Mouse (Mus musculus) lung, postnatal 4 days (tissue): Measurements from ENCODE around the gene Ilf2.

ENCODE experiments used
- DNase-seq, 2 experiments: peaks; one replicate each; pipeline ENCODE4 v3.0.0; 2021

Gene Ilf2

GRCm38 (mm10) chr3:90475831-90476611 lies at the start of gene Ilf2:
Gene Ilf2, plus strand, starts transcription at chr3:90476126.
- DNase-seq = peak; percentile 97 to 98

- no peak for DNase-seq
These were observed 48.4 kb upstream of the Ilf2 start for GRCm38 (mm10) chr3:90427574-90427973.

GRCm38 (mm10) chr3:90428186-90428585 lies 47.7 kb upstream of the Ilf2 start:
- DNase-seq = peak in 1 of 2 experiments; percentile 30

GRCm38 (mm10) chr3:90429576-90429975 lies 46.4 kb upstream of the Ilf2 start:
- no peak for DNase-seq

GRCm38 (mm10) chr3:90432348-90432747 lies 43.6 kb upstream of the Ilf2 start:
- DNase-seq = no peak

GRCm38 (mm10) chr3:90432811-90433219 lies 43.1 kb upstream of the Ilf2 start:
- DNase-seq = peak in 1 of 2 experiments; percentile 51

GRCm38 (mm10) chr3:90433381-90434020 lies 42.4 kb upstream of the Ilf2 start, which contains the start of gene Ints3:
Gene Ints3, minus strand, starts transcription at chr3:90433622.
- DNase-seq = peak; percentile 100

GRCm38 (mm10) chr3:90434073-90434730 lies 41.7 kb upstream of the Ilf2 start:
- DNase-seq = peak; percentile 39 to 51

GRCm38 (mm10) chr3:90437131-90437530 lies 38.8 kb upstream of the Ilf2 start:
- no peak for DNase-seq

- DNase-seq = no peak
These were observed 35.2 kb upstream of the Ilf2 start for GRCm38 (mm10) chr3:90440756-90441155.

- DNase-seq = no peak
These were observed 31.9 kb upstream of the Ilf2 start for GRCm38 (mm10) chr3:90443977-90444376.

- DNase-seq = peak in 1 of 2 experiments; percentile 37
These were observed 30.3 kb upstream of the Ilf2 start for GRCm38 (mm10) chr3:90445417-90446200.

- DNase-seq = peak; percentile 93 to 97
These were observed 29.4 kb upstream of the Ilf2 start for GRCm38 (mm10) chr3:90446389-90447122.

GRCm38 (mm10) chr3:90447123-90447494 lies 28.8 kb upstream of the Ilf2 start:
- peak; percentile 48 to 62 for DNase-seq

- DNase-seq = peak in 1 of 2 experiments; percentile 33
These were observed 27.3 kb upstream of the Ilf2 start for GRCm38 (mm10) chr3:90448626-90449025.

- peak in 1 of 2 experiments; percentile 31 for DNase-seq
These were observed 25.1 kb upstream of the Ilf2 start for GRCm38 (mm10) chr3:90450874-90451273.

GRCm38 (mm10) chr3:90451396-90452095 lies 24.4 kb upstream of the Ilf2 start:
- DNase-seq = peak in 1 of 2 experiments; percentile 64

GRCm38 (mm10) chr3:90454931-90455330 lies 21.0 kb upstream of the Ilf2 start:
- no peak for DNase-seq

GRCm38 (mm10) chr3:90459727-90460126 lies 16.2 kb upstream of the Ilf2 start:
- DNase-seq = no peak

GRCm38 (mm10) chr3:90460315-90460714 lies 15.6 kb upstream of the Ilf2 start:
- DNase-seq = no peak

- DNase-seq = no peak
These were observed 14.0 kb upstream of the Ilf2 start for GRCm38 (mm10) chr3:90461935-90462334.
